Mouse (Mus musculus) stomach, embryonic 15.5 days (tissue): ENCODE measurements around the gene Slc16a3. TPM values are rescaled to one million over a fixed set of nuclear protein-coding genes. Genes with fewer than 3 reads are reported as not detected.

ENCODE experiments used
- ATAC-seq: fragments of 200-750 bp; cut with Nextera tagmentation; 2 replicates; pipeline ENCODE4 v1.8.0; 2017; ENCODE audit warnings: low read depth, moderate number of reproducible peaks, moderate TSS enrichment; ENCODE audit not compliant: insufficient read depth, low FRiP score
- H3K27ac ChIP-seq: fragments of 300-500 bp; sonication (generic); 2 replicates; pipeline ENCODE4 v1.5.1; 2015; ENCODE audit warnings: mild to moderate bottlenecking, inconsistent platforms
- H3K27me3 ChIP-seq: fragments of 300-500 bp; sonication (generic); replicated peaks from 2 replicates; pipeline ENCODE4 v1.6.1; 2015; ENCODE audit warnings: inconsistent platforms
- H3K36me3 ChIP-seq: fragments of 300-500 bp; sonication (generic); 2 replicates; pipeline ENCODE4 v1.6.1; 2015; ENCODE audit warnings: inconsistent platforms
- H3K4me1 ChIP-seq: fragments of 300-500 bp; sonication (generic); 2 replicates; pipeline ENCODE4 v1.6.1; 2015; ENCODE audit warnings: inconsistent platforms
- H3K4me2 ChIP-seq: fragments of 300-500 bp; sonication (generic); 2 replicates; pipeline ENCODE4 v1.6.1; 2015; ENCODE audit warnings: mild to moderate bottlenecking, inconsistent platforms
- H3K4me3 ChIP-seq: fragments of 300-500 bp; sonication (generic); replicated peaks from 2 replicates; pipeline ENCODE4 v1.5.1; 2015; ENCODE audit warnings: inconsistent platforms
- H3K9ac ChIP-seq: fragments of 300-500 bp; sonication (generic); 2 replicates; pipeline ENCODE4 v1.6.1; 2015; ENCODE audit warnings: inconsistent platforms
- H3K9me3 ChIP-seq: fragments of 300-500 bp; sonication (generic); 2 replicates; pipeline ENCODE4 v1.6.1; 2016; ENCODE audit warnings: inconsistent platforms
- WGBS: fragments of 180-500 bp; shearing (Covaris S2); methylation state at CpG from one replicate; pipeline ENCODE4 v1.1.7; 2015; 5-methylcytosine and 5-hydroxymethylcytosine counted together
- polyA plus RNA-seq: library from polyadenylated mRNA; unstranded; fragments of >200 nt; fragmentation: Nextera tagmentation; extraction: Ambion mirVana; gene quantifications from 2 replicates; pipeline ENCODE4 v1.2.1, GENCODE M21; 2015

The Slc16a3 gene
- polyA plus RNA-seq, 1 experiment from 2014 or later, result 57.7 TPM

GRCm38 (mm10) chr11:120982459-120982858, 34.2 kb downstream of the Slc16a3 start:
- H3K4me2 ChIP-seq, result no peak overlapping the region
- no peak for ATAC-seq
- peaks cover 23% of the 10 kb centered on the region for H3K36me3 ChIP-seq
- H3K4me1 ChIP-seq, result no peaks in the 10 kb centered on the region
- H3K27ac ChIP-seq, result no peak overlapping the region
- no peak overlapping the region for H3K4me3 ChIP-seq
- H3K9ac ChIP-seq, result no peak overlapping the region
- no peaks in the 10 kb centered on the region for H3K27me3 ChIP-seq
- no peaks in the 10 kb centered on the region for H3K9me3 ChIP-seq

DNA sequence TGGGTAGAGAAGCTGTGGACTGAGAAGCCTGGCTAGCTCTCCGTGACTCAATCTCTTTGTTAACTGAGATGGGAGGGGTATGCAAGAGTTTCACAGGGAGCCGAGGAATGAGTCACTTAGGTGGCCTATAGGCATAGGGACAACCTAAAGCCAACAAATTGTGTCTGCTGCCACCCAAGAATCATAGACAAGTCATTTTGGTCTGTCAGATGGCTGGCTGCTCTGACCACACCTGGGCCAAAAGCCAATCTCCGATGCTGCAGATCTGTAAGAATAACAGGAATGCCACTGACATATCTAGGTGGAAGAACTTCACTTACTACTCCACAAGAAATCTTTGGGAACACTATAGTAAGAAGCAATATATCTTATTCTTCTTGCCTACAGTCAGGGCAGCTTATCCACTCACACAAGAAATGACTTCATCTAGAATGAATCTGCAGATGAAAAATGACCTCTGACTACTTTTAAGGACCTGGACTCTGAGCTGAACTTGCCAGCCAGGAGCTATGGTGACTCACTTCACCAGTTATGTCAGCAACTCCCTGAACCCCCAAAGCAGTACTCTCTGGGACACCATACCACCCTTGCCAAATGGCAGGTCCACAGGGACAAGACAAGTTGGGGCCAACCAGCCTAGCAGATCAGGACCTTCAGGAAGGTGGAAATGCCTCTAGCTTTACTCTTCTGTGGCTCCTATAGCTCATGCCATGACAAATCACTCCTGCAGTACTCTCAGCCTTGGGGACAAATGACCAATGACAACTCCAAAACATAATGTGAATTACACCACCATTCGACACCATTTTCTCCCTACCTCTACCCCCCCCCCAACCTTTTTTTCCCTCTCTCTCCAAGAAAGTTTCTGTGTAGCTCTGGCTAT, 36.4 kb downstream of the Slc16a3 start:
- ATAC-seq, result no peak
- no peak overlapping the region for H3K9ac ChIP-seq
- H3K27ac ChIP-seq, result no peak overlapping the region
- peaks cover 19% of the 10 kb centered on the region for H3K36me3 ChIP-seq
- no peaks in the 10 kb centered on the region for H3K27me3 ChIP-seq
- no peaks in the 10 kb centered on the region for H3K9me3 ChIP-seq
- H3K4me3 ChIP-seq, result no peak overlapping the region
- peaks cover 20% of the 10 kb centered on the region for H3K4me1 ChIP-seq
- 68% methylated on average over 4 of the region's 4 CpGs for WGBS
- H3K4me2 ChIP-seq, result no peak overlapping the region

DNA sequence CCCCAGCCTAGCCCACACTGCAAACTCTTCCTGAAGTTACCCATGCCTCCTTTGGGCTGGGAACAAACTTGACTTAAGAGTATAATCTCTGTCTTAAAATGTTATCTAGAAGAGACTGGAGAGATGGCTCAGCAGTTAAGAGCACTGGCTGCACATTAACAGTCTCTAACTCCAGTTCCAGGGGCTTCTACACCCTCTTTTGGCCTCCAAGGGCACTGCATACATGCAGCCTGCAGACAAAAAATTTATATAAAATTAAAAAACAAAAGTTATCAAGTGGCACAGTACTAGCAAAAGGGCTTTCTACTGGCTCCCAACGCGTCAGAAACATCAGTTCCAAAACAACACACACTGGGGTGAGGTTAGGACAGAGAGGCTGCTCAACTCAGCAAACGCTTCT, 39.3 kb downstream of the Slc16a3 start:
- peaks cover 33% of the 10 kb centered on the region for H3K4me1 ChIP-seq
- ATAC-seq, result no peak
- H3K9ac ChIP-seq, result no peak overlapping the region
- H3K4me2 ChIP-seq, result no peak overlapping the region
- H3K9me3 ChIP-seq, result no peaks in the 10 kb centered on the region
- WGBS, result 72% methylated on average over 3 of the region's 3 CpGs
- H3K27me3 ChIP-seq, result no peaks in the 10 kb centered on the region
- H3K36me3 ChIP-seq, result peaks cover 6% of the 10 kb centered on the region; the same call in 1 of the 2 replicates
- no peak overlapping the region for H3K27ac ChIP-seq
- H3K4me3 ChIP-seq, result no peak overlapping the region; the same call in 1 of the 2 replicates

GRCm38 (mm10) chr11:120988410-120988809, 40.1 kb downstream of the Slc16a3 start:
- H3K27ac ChIP-seq, result 0 out of 2 replicates have a peak overlapping the region, but pooled peaks have one; percentile 28
- H3K27me3 ChIP-seq, result no peaks in the 10 kb centered on the region
- H3K4me3 ChIP-seq, result no peak overlapping the region
- H3K4me2 ChIP-seq, result peak overlapping the region; percentile 87; the same call in 1 of the 2 replicates
- H3K4me1 ChIP-seq, result peaks cover 34% of the 10 kb centered on the region
- H3K9me3 ChIP-seq, result no peaks in the 10 kb centered on the region
- no peaks in the 10 kb centered on the region for H3K36me3 ChIP-seq
- WGBS, result 76% methylated on average over 4 of the region's 4 CpGs
- ATAC-seq, result no peak
- H3K9ac ChIP-seq, result no peak overlapping the region

DNA sequence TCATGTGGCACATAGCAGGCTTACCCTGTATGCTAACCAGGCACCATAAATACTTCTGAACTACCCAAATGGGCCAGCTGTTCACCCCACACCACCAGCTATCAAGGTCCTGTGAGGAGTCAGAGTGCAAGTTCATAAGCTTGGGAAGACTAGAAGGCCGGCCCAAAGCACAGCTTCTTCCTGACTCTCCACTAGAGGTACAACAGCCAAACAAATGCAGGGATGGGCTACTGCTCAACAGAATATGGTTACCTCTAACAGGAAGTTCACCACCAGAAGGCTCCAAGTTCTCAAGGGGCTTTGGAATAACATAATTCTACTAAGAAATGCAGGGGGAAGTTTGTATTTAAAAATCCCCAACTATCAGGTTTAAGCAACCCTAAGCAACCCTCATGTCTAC, 41.2 kb downstream of the Slc16a3 start:
- peak overlapping the region; percentile 87 for H3K4me2 ChIP-seq
- WGBS, result 10% methylated on average over 1 of the region's 1 CpGs
- no peaks in the 10 kb centered on the region for H3K9me3 ChIP-seq
- no peaks in the 10 kb centered on the region for H3K27me3 ChIP-seq
- peaks cover 38% of the 10 kb centered on the region for H3K4me1 ChIP-seq
- peak overlapping the region; percentile 100; the same call in 1 of the 2 replicates for H3K9ac ChIP-seq
- ATAC-seq, result no peak
- H3K27ac ChIP-seq, result peak overlapping the region; percentile 95; the same call in 1 of the 2 replicates
- no peaks in the 10 kb centered on the region for H3K36me3 ChIP-seq
- H3K4me3 ChIP-seq, result peak overlapping the region; percentile 100

GRCm38 (mm10) chr11:120990126-120990781, 42.0 kb downstream of the Slc16a3 start:
- Histone ChIP-seq H3K27ac (peak overlapping the region; percentile 95), H3K36me3 (no peaks in the 10 kb centered on the region), H3K4me1 (peaks cover 38% of the 10 kb centered on the region), H3K27me3 (no peaks in the 10 kb centered on the region), H3K4me2 (peak overlapping the region; percentile 87), H3K9me3 (no peaks in the 10 kb centered on the region), H3K9ac (peak overlapping the region; percentile 100), H3K4me3 (peak overlapping the region; percentile 100)
- ATAC-seq, result no peak; the same call in 1 of the 2 replicates
- 2% methylated on average over 26 of the region's 35 CpGs for WGBS

- ATAC-seq, result peak; percentile 80
- Histone ChIP-seq H3K4me3 (peak within 1 kb of the TSS; percentile 100), H3K27me3 (no peaks in the 10 kb centered on the region), H3K4me2 (peak within 1 kb of the TSS; percentile 87), H3K4me1 (peaks cover 38% of the 10 kb centered on the region), H3K9ac (peak within 1 kb of the TSS; percentile 100), H3K9me3 (no peaks in the 10 kb centered on the region), H3K27ac (peak within 1 kb of the TSS; percentile 95), H3K36me3 (no peaks in the 10 kb centered on the region)
- under 1% methylated on average over 59 of the region's 59 CpGs for WGBS
Observed at GRCm38 (mm10) chr11:120990951-120991526, 42.8 kb downstream of the Slc16a3 start, which contains the start of gene Csnk1d. TSS of gene Csnk1d (minus strand) at chr11:120991330.

- Histone ChIP-seq H3K4me1 (peaks cover 38% of the 10 kb centered on the region), H3K27me3 (no peaks in the 10 kb centered on the region), H3K27ac (peak overlapping the region; percentile 95), H3K9me3 (no peaks in the 10 kb centered on the region), H3K9ac (peak overlapping the region; percentile 30; the same call in 1 of the 2 replicates), H3K4me2 (peak overlapping the region; percentile 87), H3K4me3 (peak overlapping the region; percentile 100), H3K36me3 (no peaks in the 10 kb centered on the region)
- 64% methylated on average over 3 of the region's 3 CpGs for WGBS
- no peak for ATAC-seq
Observed at GRCm38 (mm10) chr11:120991791-120992190, 43.5 kb downstream of the Slc16a3 start.

DNA sequence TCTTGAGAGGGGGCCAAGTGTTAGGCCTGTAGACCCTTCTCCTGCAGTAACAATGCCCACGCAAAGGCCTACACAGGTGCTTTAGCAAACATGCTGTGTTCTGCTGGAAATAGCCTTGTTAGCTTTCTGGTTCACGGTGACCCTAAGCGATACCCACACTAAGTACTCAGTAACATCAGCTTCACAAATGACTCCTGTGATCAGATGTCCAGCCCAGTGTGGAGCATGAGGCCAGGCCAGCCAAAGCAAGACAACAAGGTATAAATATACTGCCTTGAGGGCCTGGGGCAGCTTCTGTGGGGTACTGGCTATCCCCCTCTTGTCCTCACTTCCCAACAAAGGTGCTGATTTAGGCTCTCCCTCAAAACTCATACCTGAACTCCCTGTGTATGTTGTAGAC, 44.8 kb downstream of the Slc16a3 start:
- Histone ChIP-seq H3K4me1 (peaks cover 34% of the 10 kb centered on the region), H3K9me3 (no peaks in the 10 kb centered on the region), H3K9ac (no peak overlapping the region), H3K36me3 (no peaks in the 10 kb centered on the region), H3K4me2 (no peak overlapping the region), H3K27me3 (no peaks in the 10 kb centered on the region), H3K27ac (no peak overlapping the region), H3K4me3 (no peak overlapping the region)
- no peak for ATAC-seq
- 98% methylated on average over 3 of the region's 3 CpGs for WGBS

- H3K4me2 ChIP-seq, result no peak overlapping the region
Observed at GRCm38 (mm10) chr11:120993586-120993985, 45.3 kb downstream of the Slc16a3 start.

GRCm38 (mm10) chr11:120994741-120995140, 46.5 kb downstream of the Slc16a3 start:
- Histone ChIP-seq H3K4me1 (peaks cover 17% of the 10 kb centered on the region), H3K4me2 (no peak overlapping the region), H3K4me3 (no peak overlapping the region), H3K9ac (no peak overlapping the region), H3K9me3 (no peaks in the 10 kb centered on the region), H3K27ac (no peak overlapping the region), H3K36me3 (no peaks in the 10 kb centered on the region), H3K27me3 (no peaks in the 10 kb centered on the region)
- WGBS, result 70% methylated on average over 6 of the region's 6 CpGs
- ATAC-seq, result no peak

More at GRCm38 (mm10) chr11:120993586-120993985, 45.3 kb downstream of the Slc16a3 start:
- Histone ChIP-seq H3K4me1 (peaks cover 29% of the 10 kb centered on the region), H3K27ac (no peak overlapping the region), H3K9me3 (no peaks in the 10 kb centered on the region), H3K36me3 (no peaks in the 10 kb centered on the region), H3K9ac (no peak overlapping the region), H3K27me3 (no peaks in the 10 kb centered on the region), H3K4me3 (no peak overlapping the region)
- no peak for ATAC-seq
- 73% methylated on average over 5 of the region's 5 CpGs for WGBS
